Mouse (Mus musculus): ENCODE results near the gene Slc39a2. TPM values are rescaled to one million over a fixed set of nuclear protein-coding genes. Genes with fewer than 3 reads are reported as not detected.

The Slc39a2 gene
- polyA plus RNA-seq, 1 experiment from 2014 or later = 1.1 TPM

GRCm38 (mm10) chr14:51932092-51933020 is 39.7 kb downstream of the Slc39a2 start:
- DNase-seq (ENCODE audit: low spot score) = peak; percentile 45
- no peaks in the 10 kb centered on the region for H3K27me3 ChIP-seq (ENCODE audit: control insufficient read depth, insufficient read depth, low read length)
- no peaks in the 10 kb centered on the region for H3K4me1 ChIP-seq (replicated peaks; ENCODE audit: control insufficient read depth, insufficient read depth)
- WGBS = 25% methylated on average over 10 of the region's 10 CpGs
- no peak overlapping the region for H3K4me3 ChIP-seq (ENCODE audit: low read depth, low read length)
- no peak overlapping the region for H3K4me2 ChIP-seq (replicated peaks; ENCODE audit: low read depth)
- peak; percentile 73 for ATAC-seq (ENCODE audit: low FRiP score, low TSS enrichment)
- H3K9ac ChIP-seq (ENCODE audit: low read length) = no peak overlapping the region
- no peaks in the 10 kb centered on the region for H3K36me3 ChIP-seq (ENCODE audit: control insufficient read depth, insufficient read depth, low read length)
- H3K9me3 ChIP-seq (ENCODE audit: control insufficient read depth, low read length) = no peaks in the 10 kb centered on the region
- peak overlapping the region; percentile 20 for H3K27ac ChIP-seq (replicated peaks)
- TF ChIP-seq EP300 (optimal IDR thresholded peaks at IDR 0.05) (no peak), CTCF (IDR thresholded peaks at IDR 0.05; ENCODE audit: low read depth) (no peak)

- no peak for DNase-seq (ENCODE audit: low spot score)
- no peak overlapping the region for H3K27ac ChIP-seq (replicated peaks)
- 82% methylated on average over 9 of the region's 9 CpGs for WGBS
These were observed 46.3 kb downstream of the Slc39a2 start for GRCm38 (mm10) chr14:51939005-51939404.

GRCm38 (mm10) chr14:51940944-51941560 is 48.4 kb downstream of the Slc39a2 start:
- DNase-seq (ENCODE audit: low spot score) (peak; percentile 41), ATAC-seq (ENCODE audit: low FRiP score, low TSS enrichment) (peak; percentile 69)
- TF ChIP-seq EP300 (optimal IDR thresholded peaks at IDR 0.05) (no peak), CTCF (IDR thresholded peaks at IDR 0.05; ENCODE audit: low read depth) (no peak)
- Histone ChIP-seq H3K4me2 (replicated peaks; ENCODE audit: low read depth) (no peak overlapping the region), H3K9me3 (ENCODE audit: control insufficient read depth, low read length) (no peaks in the 10 kb centered on the region), H3K9ac (ENCODE audit: low read length) (no peak overlapping the region), H3K36me3 (ENCODE audit: control insufficient read depth, insufficient read depth, low read length) (no peaks in the 10 kb centered on the region), H3K4me1 (replicated peaks; ENCODE audit: control insufficient read depth, insufficient read depth) (no peaks in the 10 kb centered on the region), H3K27ac (replicated peaks) (0 out of 2 replicates have a peak overlapping the region, but pooled peaks have one; percentile 4), H3K27me3 (ENCODE audit: control insufficient read depth, insufficient read depth, low read length) (no peaks in the 10 kb centered on the region), H3K4me3 (ENCODE audit: low read depth, low read length) (no peak overlapping the region)
- 38% methylated on average over 8 of the region's 8 CpGs for WGBS

More at GRCm38 (mm10) chr14:51939005-51939404, 46.3 kb downstream of the Slc39a2 start:
- Histone ChIP-seq H3K4me2 (replicated peaks; ENCODE audit: low read depth) (no peak overlapping the region), H3K9ac (ENCODE audit: low read length) (no peak overlapping the region), H3K27me3 (ENCODE audit: control insufficient read depth, insufficient read depth, low read length) (no peaks in the 10 kb centered on the region), H3K4me1 (replicated peaks; ENCODE audit: control insufficient read depth, insufficient read depth) (no peaks in the 10 kb centered on the region), H3K9me3 (ENCODE audit: control insufficient read depth, low read length) (no peaks in the 10 kb centered on the region), H3K36me3 (ENCODE audit: control insufficient read depth, insufficient read depth, low read length) (no peaks in the 10 kb centered on the region), H3K4me3 (ENCODE audit: low read depth, low read length) (no peak overlapping the region)
- peak; percentile 33; the same call in 1 of the 2 replicates for ATAC-seq (ENCODE audit: low FRiP score, low TSS enrichment)
- no peak for TF ChIP-seq EP300 (optimal IDR thresholded peaks at IDR 0.05)
- no peak for TF ChIP-seq CTCF (IDR thresholded peaks at IDR 0.05; ENCODE audit: low read depth)

GRCm38 (mm10) chr14:51941577-51941976 is 48.9 kb downstream of the Slc39a2 start:
- Histone ChIP-seq H3K4me3 (ENCODE audit: low read depth, low read length) (no peak overlapping the region), H3K4me2 (replicated peaks; ENCODE audit: low read depth) (no peak overlapping the region), H3K9ac (ENCODE audit: low read length) (no peak overlapping the region), H3K36me3 (ENCODE audit: control insufficient read depth, insufficient read depth, low read length) (no peaks in the 10 kb centered on the region), H3K4me1 (replicated peaks; ENCODE audit: control insufficient read depth, insufficient read depth) (no peaks in the 10 kb centered on the region), H3K27me3 (ENCODE audit: control insufficient read depth, insufficient read depth, low read length) (no peaks in the 10 kb centered on the region), H3K9me3 (ENCODE audit: control insufficient read depth, low read length) (no peaks in the 10 kb centered on the region), H3K27ac (replicated peaks) (no peak overlapping the region)
- WGBS = 67% methylated on average over 9 of the region's 9 CpGs
- DNase-seq (ENCODE audit: low spot score) = no peak
- TF ChIP-seq CTCF (IDR thresholded peaks at IDR 0.05; ENCODE audit: low read depth) (no peak), EP300 (optimal IDR thresholded peaks at IDR 0.05) (no peak)
- 0 out of 2 replicates have a peak, but pooled peaks have one; percentile 18 for ATAC-seq (ENCODE audit: low FRiP score, low TSS enrichment)

- TF ChIP-seq CTCF (IDR thresholded peaks at IDR 0.05; ENCODE audit: low read depth) (no peak), EP300 (optimal IDR thresholded peaks at IDR 0.05) (no peak)
- Histone ChIP-seq H3K4me3 (ENCODE audit: low read depth, low read length) (no peak overlapping the region), H3K27me3 (ENCODE audit: control insufficient read depth, insufficient read depth, low read length) (no peaks in the 10 kb centered on the region), H3K27ac (replicated peaks) (no peak overlapping the region), H3K4me2 (replicated peaks; ENCODE audit: low read depth) (no peak overlapping the region), H3K4me1 (replicated peaks; ENCODE audit: control insufficient read depth, insufficient read depth) (no peaks in the 10 kb centered on the region), H3K9me3 (ENCODE audit: control insufficient read depth, low read length) (no peaks in the 10 kb centered on the region), H3K36me3 (ENCODE audit: control insufficient read depth, insufficient read depth, low read length) (no peaks in the 10 kb centered on the region), H3K9ac (ENCODE audit: low read length) (no peak overlapping the region)
- 53% methylated on average over 7 of the region's 7 CpGs for WGBS
- ATAC-seq (ENCODE audit: low FRiP score, low TSS enrichment) (no peak), DNase-seq (ENCODE audit: low spot score) (no peak)
These were observed 49.5 kb downstream of the Slc39a2 start for GRCm38 (mm10) chr14:51942236-51942635.
